ENCODE assay signal across 8 mouse cellular contexts in the genomic region with DNA sequence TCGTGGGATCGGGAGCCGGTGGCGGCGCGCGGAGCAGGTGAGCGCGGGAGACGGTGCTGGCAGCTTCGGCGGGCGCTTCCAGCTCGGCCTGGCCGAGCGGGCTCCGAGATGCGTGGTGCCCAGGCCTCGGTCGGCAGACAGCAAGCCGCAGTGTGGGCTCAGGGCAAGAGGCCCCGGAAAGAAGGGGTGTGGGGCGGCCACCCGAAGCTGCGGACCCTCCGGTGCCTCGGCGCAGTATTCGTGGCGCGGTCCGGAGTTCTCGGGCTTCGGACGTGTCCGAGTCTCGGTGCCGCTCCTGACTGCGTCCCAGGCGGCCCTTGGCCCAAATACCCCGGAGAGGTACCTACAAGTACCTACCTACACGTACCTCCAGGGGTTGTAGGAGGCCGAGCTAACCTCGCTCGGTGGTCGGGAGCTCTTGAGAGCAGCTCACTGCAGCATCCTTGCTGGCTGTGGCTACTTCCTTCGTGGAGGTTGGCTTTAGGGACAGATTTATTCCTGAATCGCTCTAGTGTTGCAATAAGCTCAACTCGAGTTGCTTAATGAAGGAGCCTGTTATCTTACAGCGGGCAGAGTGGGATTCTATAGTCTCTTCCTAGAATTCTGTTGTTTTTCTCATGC. TPM values are rescaled to one million over a fixed set of nuclear protein-coding genes. Genes with fewer than 3 reads are reported as not detected.
DNase-seq lines count a peak whose midpoint lies in the region; ATAC-seq lines count a peak whose summit lies in the region.

No protein-coding gene starts in this region.

- no peaks in the 10 kb centered on the region for H3K36me3 ChIP-seq in kidney, embryonic 16.5 days (ENCODE audit: insufficient read depth, low read length)
- no peaks in the 10 kb centered on the region for H3K36me3 ChIP-seq in forebrain, embryonic 10.5 days (replicated peaks)
- H3K36me3 ChIP-seq in liver, embryonic 11.5 days (ENCODE audit: control insufficient read depth, insufficient read depth, low read length) = no peaks in the 10 kb centered on the region
- no peaks in the 10 kb centered on the region for H3K36me3 ChIP-seq in splenic B cell, adult 2 months (ENCODE audit: control insufficient read depth, insufficient read depth, low read length, poor library complexity, severe bottlenecking)

- peak; percentile 81 for ATAC-seq in kidney, embryonic 16.5 days (ENCODE audit: low FRiP score, low TSS enrichment)
- ATAC-seq in liver, embryonic 11.5 days (replicated peaks; ENCODE audit: low FRiP score) = peak; percentile 19

- H3K4me1 ChIP-seq in kidney, embryonic 16.5 days (ENCODE audit: insufficient read depth, low read length) = peaks cover 6% of the 10 kb centered on the region
- H3K4me1 ChIP-seq in forebrain, embryonic 10.5 days = peaks cover 25% of the 10 kb centered on the region
- peaks cover 7% of the 10 kb centered on the region for H3K4me1 ChIP-seq in liver, embryonic 11.5 days (replicated peaks; ENCODE audit: control insufficient read depth, insufficient read depth, low read length)

- H3K9ac ChIP-seq in kidney, embryonic 16.5 days (replicated peaks; ENCODE audit: low read length) = peak overlapping the region; percentile 77
- peak overlapping the region; percentile 82 for H3K9ac ChIP-seq in liver, embryonic 11.5 days (ENCODE audit: low read depth, low read length)

- H3K4me3 ChIP-seq in kidney, embryonic 16.5 days (ENCODE audit: low read length) = peak overlapping the region; percentile 88
- H3K4me3 ChIP-seq in forebrain, embryonic 10.5 days = peak overlapping the region; percentile 91
- H3K4me3 ChIP-seq in liver, embryonic 11.5 days (ENCODE audit: low read depth, low read length) = peak overlapping the region; percentile 80

- no peak overlapping the region for H3K27ac ChIP-seq in kidney, embryonic 16.5 days (ENCODE audit: low read length)
- H3K27ac ChIP-seq in forebrain, embryonic 10.5 days = peak overlapping the region; percentile 90
- H3K27ac ChIP-seq in liver, embryonic 11.5 days (ENCODE audit: low read depth, low read length) = no peak overlapping the region

- under 1% methylated on average over 45 of the region's 50 CpGs for WGBS in kidney, embryonic 16.5 days
- under 1% methylated on average over 50 of the region's 50 CpGs for WGBS in forebrain, embryonic 10.5 days
- under 1% methylated on average over 50 of the region's 50 CpGs for WGBS in liver, embryonic 11.5 days

- DNase-seq in kidney, adult 8-10 months = no peak
- DNase-seq in MEL-GATA-1-ER (ENCODE audit: extremely low read depth, low read depth) = peak; percentile 29
- DNase-seq in forebrain, embryonic 10.5 days (ENCODE audit: extremely low spot score, low spot score) = no peak
- peak; percentile 59 for DNase-seq in liver, embryonic 11.5 days (ENCODE audit: low spot score)
- peak; percentile 44 for DNase-seq in splenic B cell, adult 2 months (ENCODE audit: low read depth, low spot score)
- DNase-seq in adrenal gland, adult 8-10 months = no peak
- no peak for DNase-seq in kidney, postnatal 4 days

- peak overlapping the region; percentile 95 for H3K4me2 ChIP-seq in kidney, embryonic 16.5 days (replicated peaks; ENCODE audit: low read depth, low read length)
- H3K4me2 ChIP-seq in liver, embryonic 11.5 days = peak overlapping the region; percentile 96

- H3K9me3 ChIP-seq in kidney, embryonic 16.5 days (ENCODE audit: low read length) = no peaks in the 10 kb centered on the region
- H3K9me3 ChIP-seq in forebrain, embryonic 10.5 days = no peaks in the 10 kb centered on the region
- H3K9me3 ChIP-seq in liver, embryonic 11.5 days (ENCODE audit: control insufficient read depth, low read length) = no peaks in the 10 kb centered on the region

- H3K27me3 ChIP-seq in kidney, embryonic 16.5 days (ENCODE audit: insufficient read depth, low read length) = peaks cover 18% of the 10 kb centered on the region; the same call in 1 of the 2 replicates
- H3K27me3 ChIP-seq in forebrain, embryonic 10.5 days (ENCODE audit: poor library complexity, severe bottlenecking) = peaks cover 20% of the 10 kb centered on the region
- H3K27me3 ChIP-seq in liver, embryonic 11.5 days (replicated peaks; ENCODE audit: control insufficient read depth, insufficient read depth, low read length) = peaks cover 4% of the 10 kb centered on the region; the same call in 1 of the 2 replicates
- H3K27me3 ChIP-seq in splenic B cell, adult 2 months (ENCODE audit: control insufficient read depth, insufficient read depth, low read length, poor library complexity, severe bottlenecking) = no peaks in the 10 kb centered on the region; the same call in 1 of the 2 replicates

RNA-seq across cellular contexts. Expression of gene Faim, which starts 0.4 kb away (rescaled TPM):
- polyA plus RNA-seq in kidney, embryonic 16.5 days (2015; fragmentation: Nextera tagmentation; extraction: Ambion mirVana) = 46.1 and 46.9 TPM in 2 replicates
- 69.0 and 71.3 TPM in 2 replicates for polyA plus RNA-seq in forebrain, embryonic 10.5 days (2016; fragmentation: Nextera tagmentation; extraction: Ambion mirVana)
- 44.9 and 47.4 TPM in 2 replicates for polyA plus RNA-seq in liver, embryonic 11.5 days (2014; fragmentation: Nextera tagmentation; extraction: Ambion mirVana)
- total RNA-seq in adrenal gland, adult 8-10 months (2022) = 10 to 100 TPM; 17.6 to 23.5 (median 20.7) TPM

RNA-seq across cellular contexts. Expression of gene Foxl2, which starts 31.5 kb away (rescaled TPM):
- polyA plus RNA-seq in kidney, embryonic 16.5 days (2015; fragmentation: Nextera tagmentation; extraction: Ambion mirVana) = not detected in 2 replicates
- polyA plus RNA-seq in forebrain, embryonic 10.5 days (2016; fragmentation: Nextera tagmentation; extraction: Ambion mirVana) = 0.98 and 1.1 TPM in 2 replicates
- not detected in 2 replicates for polyA plus RNA-seq in liver, embryonic 11.5 days (2014; fragmentation: Nextera tagmentation; extraction: Ambion mirVana)
- 1 to 10 TPM in 2 of 4 experiments, not detected in 2; 3.0 to 3.5 TPM for total RNA-seq in adrenal gland, adult 8-10 months (2022)

RNA-seq across cellular contexts. Expression of gene Gm1123, which starts 48.9 kb away (rescaled TPM):
- 0.10 and 0.22 TPM in 2 replicates for polyA plus RNA-seq in kidney, embryonic 16.5 days (2015; fragmentation: Nextera tagmentation; extraction: Ambion mirVana)
- not detected in 2 replicates for polyA plus RNA-seq in forebrain, embryonic 10.5 days (2016; fragmentation: Nextera tagmentation; extraction: Ambion mirVana)
- 0.12 TPM in 1 of 2 replicates, not detected in the other for polyA plus RNA-seq in liver, embryonic 11.5 days (2014; fragmentation: Nextera tagmentation; extraction: Ambion mirVana)
- not detected for total RNA-seq in adrenal gland, adult 8-10 months (2022)

Comparison
In these comparisons a context has a peak if more than half of its experiments do, and no peak if none do; other contexts are left out.
1. DNase-seq: peak in MEL-GATA-1-ER (single experiment), liver, embryonic 11.5 days (single experiment) and splenic B cell, adult 2 months (single experiment); none in kidney, adult 8-10 months (0 of 2), forebrain, embryonic 10.5 days (single experiment), adrenal gland, adult 8-10 months (single experiment) and kidney, postnatal 4 days (0 of 2).
2. Peak in every context shown above with its lines, with median percentiles within 50 percentile points of each other: H3K4me3 ChIP-seq.